Mouse (Mus musculus) left cerebral cortex, postnatal 14 days (tissue): ENCODE results near the gene Rab6b. TPM values are rescaled to one million over a fixed set of nuclear protein-coding genes. Genes with fewer than 3 reads are reported as not detected.

ENCODE experiments used
- DNase-seq, 2 experiments: peaks; one replicate each; pipeline ENCODE4 v3.0.0; 2021 to 2022; ENCODE audit warnings: low spot score in 2 of 2, mixed read lengths in 1 of 2
- intact Hi-C: fragments of 180-260 bp; cut with DNase I; formaldehyde crosslinking; loops from one replicate; pipeline ENCODE4 v1.15.1; 2025
- total RNA-seq, 2 experiments: library from RNA; stranded (reverse); gene quantifications; 2 replicates each; pipeline ENCODE4 v1.2.3; 2021

The Rab6b gene
- total RNA-seq, 2 experiments from 2014 or later: 657 to 676 TPM

- intact Hi-C loops: no loop called here
- peak in 1 of 2 experiments; percentile 21 for DNase-seq
Observed at GRCm38 (mm10) chr9:103180303-103180702, 68.7 kb downstream of the Rab6b start.

- intact Hi-C loops: no loop called here
Observed at GRCm38 (mm10) chr9:103180807-103181565, 69.4 kb downstream of the Rab6b start.

GRCm38 (mm10) chr9:103181886-103182285, 70.3 kb downstream of the Rab6b start:
- intact Hi-C loops: no loop called here

More at GRCm38 (mm10) chr9:103180807-103181565, 69.4 kb downstream of the Rab6b start:
- peak; percentile 49 to 59 for DNase-seq

GRCm38 (mm10) chr9:103184855-103185254, 73.3 kb downstream of the Rab6b start:
- DNase-seq: no peak
- intact Hi-C loops: no loop called here

More at GRCm38 (mm10) chr9:103181886-103182285, 70.3 kb downstream of the Rab6b start:
- no peak for DNase-seq

- intact Hi-C loops: no loop called here
- DNase-seq: no peak
Observed at GRCm38 (mm10) chr9:103185946-103186345, 74.4 kb downstream of the Rab6b start.

- intact Hi-C loops: no loop called here
- DNase-seq: peak in 1 of 2 experiments; percentile 31
Observed at GRCm38 (mm10) chr9:103186747-103187146, 75.2 kb downstream of the Rab6b start.

- no peak for DNase-seq
- intact Hi-C loops: no loop called here
Observed at GRCm38 (mm10) chr9:103188416-103188815, 76.8 kb downstream of the Rab6b start.

GRCm38 (mm10) chr9:103201561-103202260, 90.1 kb downstream of the Rab6b start, which contains the start of gene Srprb:
Gene Srprb (minus strand): TSS chr9:103202137.
- DNase-seq: peak; percentile 93 to 94
- intact Hi-C loops: no loop called here

- intact Hi-C loops: loop anchor here (5.0 kb wide), 1 partner anchor 97 kb away; no protein-coding TSS in a partner anchor
- no peak for DNase-seq
Observed at GRCm38 (mm10) chr9:103205786-103206185, 94.2 kb downstream of the Rab6b start.

GRCm38 (mm10) chr9:103207846-103208245, 96.3 kb downstream of the Rab6b start:
- DNase-seq: peak; percentile 53 to 73
- intact Hi-C loops: loop anchor here (5.0 kb wide), 1 partner anchor 94 kb away; no protein-coding TSS in a partner anchor

GRCm38 (mm10) chr9:103208802-103209423, 97.3 kb downstream of the Rab6b start:
- DNase-seq: no peak
- intact Hi-C loops: loop anchor here (5.0 kb wide), 1 partner anchor 93 kb away; no protein-coding TSS in a partner anchor

- intact Hi-C loops: no loop called here
- DNase-seq: peak; percentile 26 to 39
Observed at GRCm38 (mm10) chr9:103212654-103213420, 101.2 kb downstream of the Rab6b start.

GRCm38 (mm10) chr9:103213631-103214030, 102.0 kb downstream of the Rab6b start:
- DNase-seq: no peak
- intact Hi-C loops: no loop called here

GRCm38 (mm10) chr9:103214281-103214680, 102.7 kb downstream of the Rab6b start:
- DNase-seq: no peak
- intact Hi-C loops: no loop called here

GRCm38 (mm10) chr9:103224721-103225120, 113.1 kb downstream of the Rab6b start:
- no peak for DNase-seq
- intact Hi-C loops: loop anchor here (2.0 kb wide), 1 partner anchor 78 kb away; no protein-coding TSS in a partner anchor

GRCm38 (mm10) chr9:103225464-103225863, 113.9 kb downstream of the Rab6b start:
- DNase-seq: no peak
- intact Hi-C loops: loop anchor here (2.0 kb wide), 1 partner anchor 77 kb away; no protein-coding TSS in a partner anchor

GRCm38 (mm10) chr9:103226806-103227205, 115.2 kb downstream of the Rab6b start:
- intact Hi-C loops: no loop called here
- DNase-seq: no peak

GRCm38 (mm10) chr9:103227760-103228159, 116.2 kb downstream of the Rab6b start:
- intact Hi-C loops: no loop called here
- no peak for DNase-seq

- intact Hi-C loops: no loop called here
- no peak for DNase-seq
Observed at GRCm38 (mm10) chr9:103228370-103229003, 116.9 kb downstream of the Rab6b start.
